Mouse (Mus musculus) liver, embryonic 14.5 days (tissue): ENCODE measurements at regions not wholly inside any gene's neighbourhood (a gene's known extent, or its start where the extent isn't known, plus 50 kb on each side); places are given as distances from the start of the nearest gene placed in this dataset.

Experiments used
- ATAC-seq: fragments of 200-750 bp; cut with Nextera tagmentation; 2 replicates; pipeline ENCODE4 v1.8.0; 2017; ENCODE audit warnings: moderate number of reproducible peaks, mild to moderate bottlenecking, moderate library complexity; ENCODE audit not compliant: insufficient read depth
- DNase-seq, 3 experiments: peaks; one replicate each; pipeline ENCODE4 v3.0.0-alpha.2; 2012 to 2013; ENCODE audit warnings: low read depth in 3 of 3, low spot score in 3 of 3
- H3K27ac ChIP-seq: fragments of 300-500 bp; sonication (generic); 2 replicates; pipeline ENCODE4 v1.5.1; 2014; ENCODE audit warnings: moderate library complexity, mild to moderate bottlenecking, control low read depth, inconsistent platforms
- H3K27me3 ChIP-seq: fragments of 300-500 bp; sonication (generic); 2 replicates; pipeline ENCODE4 v1.6.1; 2014; ENCODE audit warnings: mild to moderate bottlenecking, low read length, moderate library complexity; ENCODE audit not compliant: control insufficient read depth, insufficient read depth
- H3K36me3 ChIP-seq: fragments of 300-500 bp; sonication (generic); replicated peaks from 2 replicates; pipeline ENCODE4 v1.6.1; 2014; ENCODE audit warnings: low read depth; ENCODE audit not compliant: control insufficient read depth, insufficient read depth
- H3K4me1 ChIP-seq, 2 experiments: fragments of 200-500 bp in 1 of 2; fragments of 300-500 bp in 1 of 2; sonication (generic) in 1 of 2; replicated peaks; 2 replicates each; pipeline ENCODE4 v1.6.1; 2012 to 2014; ENCODE audit warnings: antibody characterized with exemption in 1 of 2, inconsistent platforms in 1 of 2, low read length in 1 of 2; ENCODE audit not compliant: control insufficient read depth in 2 of 2, insufficient read depth in 2 of 2
- H3K4me2 ChIP-seq: fragments of 300-500 bp; sonication (generic); 2 replicates; pipeline ENCODE4 v1.6.1; 2014; ENCODE audit warnings: low read depth, mild to moderate bottlenecking, control low read depth, moderate library complexity
- H3K4me3 ChIP-seq, 2 experiments: fragments of 200-500 bp in 1 of 2; fragments of 300-500 bp in 1 of 2; sonication (generic) in 1 of 2; 2 replicates each; pipeline ENCODE4 v1.5.1; 2012 to 2014; ENCODE audit warnings: low read depth in 2 of 2, low read length in 2 of 2, mild to moderate bottlenecking in 2 of 2, control low read depth in 1 of 2, inconsistent platforms in 1 of 2, moderate library complexity in 1 of 2; ENCODE audit not compliant: insufficient read depth in 1 of 2
- H3K9ac ChIP-seq: fragments of 300-500 bp; sonication (generic); replicated peaks from 2 replicates; pipeline ENCODE4 v1.6.1; 2014; ENCODE audit warnings: mild to moderate bottlenecking, control low read depth, moderate library complexity
- H3K9me3 ChIP-seq: fragments of 300-500 bp; sonication (generic); 2 replicates; pipeline ENCODE4 v1.6.1; 2016; ENCODE audit warnings: low read length, mixed read lengths; ENCODE audit not compliant: control insufficient read depth
- CTCF ChIP-seq: IDR thresholded peaks from 2 replicates; pipeline ENCODE4 v1.5.1; 2016; ENCODE audit warnings: antibody characterized with exemption, low read depth, control low read depth
- EP300 ChIP-seq: IDR thresholded peaks from 2 replicates; pipeline ENCODE4 v1.6.1; 2016; ENCODE audit warnings: antibody characterized with exemption, low read depth
- WGBS: fragments of 180-500 bp; shearing (Covaris S2); extraction: QIAGEN DNeasy Blood & Tissue Kit; methylation state at CpG from one replicate; pipeline ENCODE4 v1.1.7; 2014; ENCODE audit not compliant: insufficient replicate concordance; 5-methylcytosine and 5-hydroxymethylcytosine counted together

DNA sequence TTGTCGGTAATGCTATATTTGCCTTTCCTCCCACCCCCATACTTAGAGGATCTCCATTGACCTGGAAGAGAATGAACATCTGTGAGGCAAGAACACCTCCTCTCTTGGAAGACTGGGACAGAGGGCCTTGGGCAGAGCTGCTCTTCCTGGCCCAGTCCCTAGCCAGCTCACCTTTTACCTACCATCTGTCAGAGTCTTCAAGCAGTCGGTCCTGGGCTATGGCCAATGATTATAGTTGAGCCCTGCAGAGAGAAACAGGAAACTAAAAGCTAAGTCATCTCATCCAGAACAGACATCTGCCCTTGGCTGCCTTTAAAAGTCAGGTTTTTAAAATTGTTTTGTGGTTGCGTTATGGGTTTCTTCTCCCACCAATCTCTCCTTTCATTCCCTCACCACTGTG is 184.8 kb downstream of the Cxcl12 start:
- no peak for TF ChIP-seq CTCF
- TF ChIP-seq EP300 = no peak
- no peak overlapping the region for H3K4me2 ChIP-seq
- no peaks in the 10 kb centered on the region for H3K4me1 ChIP-seq
- DNase-seq (no peak), ATAC-seq (no peak)
- H3K9me3 ChIP-seq = no peaks in the 10 kb centered on the region
- H3K27ac ChIP-seq = no peak overlapping the region
- H3K9ac ChIP-seq = no peak overlapping the region
- 69% methylated on average over 3 of the region's 3 CpGs for WGBS
- H3K36me3 ChIP-seq = no peaks in the 10 kb centered on the region
- H3K27me3 ChIP-seq = no peaks in the 10 kb centered on the region
- H3K4me3 ChIP-seq = no peak overlapping the region

DNA sequence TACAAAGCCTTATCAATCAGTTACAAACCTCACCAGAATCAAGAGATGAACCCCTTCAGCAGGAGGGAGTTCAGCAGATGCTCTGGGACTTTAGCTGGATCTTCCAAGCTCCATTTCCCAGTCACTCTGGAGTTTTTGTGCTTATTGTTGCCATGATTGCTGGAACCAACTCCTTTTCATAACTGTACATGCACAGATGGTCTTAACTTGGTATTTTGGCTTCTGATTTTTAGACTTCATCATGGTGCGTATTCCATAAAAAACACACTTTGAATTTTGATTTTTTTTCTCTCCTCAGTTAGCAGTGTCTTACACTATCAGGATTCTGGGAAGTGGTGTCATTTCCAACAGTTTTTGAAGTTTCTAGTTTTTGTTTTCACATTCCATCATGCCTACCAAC is 187.8 kb downstream of the Cxcl12 start:
- 66% methylated on average over 1 of the region's 1 CpGs for WGBS
- Histone ChIP-seq H3K4me2 (no peak overlapping the region), H3K27ac (no peak overlapping the region), H3K4me1 (no peaks in the 10 kb centered on the region), H3K9ac (no peak overlapping the region), H3K36me3 (no peaks in the 10 kb centered on the region), H3K4me3 (no peak overlapping the region), H3K9me3 (no peaks in the 10 kb centered on the region), H3K27me3 (no peaks in the 10 kb centered on the region)
- no peak for ATAC-seq
- no peak for DNase-seq
- TF ChIP-seq CTCF (no peak), EP300 (no peak)

DNA sequence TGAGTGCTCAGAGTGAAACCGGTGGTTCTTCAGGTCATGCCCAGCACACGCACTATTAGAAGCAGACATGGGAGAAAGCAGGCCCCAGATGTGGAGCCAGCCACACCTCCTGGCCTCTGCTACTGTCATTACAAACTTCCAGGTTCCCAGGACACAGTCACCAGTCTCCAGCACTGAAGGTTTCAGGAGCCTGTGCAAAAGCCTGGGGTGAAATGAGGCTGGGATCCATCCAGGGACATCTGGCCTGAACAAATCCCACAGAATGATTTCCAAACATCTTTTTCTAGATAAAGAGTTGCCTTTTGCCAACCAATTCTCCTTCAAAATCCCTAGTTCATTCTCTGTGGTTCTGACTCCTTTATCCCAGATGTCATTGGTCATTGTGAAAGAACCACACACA is 191.1 kb downstream of the Cxcl12 start:
- Histone ChIP-seq H3K4me3 (no peak overlapping the region), H3K4me2 (no peak overlapping the region), H3K9ac (no peak overlapping the region), H3K27ac (no peak overlapping the region), H3K4me1 (no peaks in the 10 kb centered on the region), H3K36me3 (no peaks in the 10 kb centered on the region), H3K9me3 (no peaks in the 10 kb centered on the region), H3K27me3 (no peaks in the 10 kb centered on the region)
- TF ChIP-seq CTCF = no peak
- no peak for TF ChIP-seq EP300
- DNase-seq = no peak
- ATAC-seq = no peak
- 65% methylated on average over 2 of the region's 2 CpGs for WGBS

DNA sequence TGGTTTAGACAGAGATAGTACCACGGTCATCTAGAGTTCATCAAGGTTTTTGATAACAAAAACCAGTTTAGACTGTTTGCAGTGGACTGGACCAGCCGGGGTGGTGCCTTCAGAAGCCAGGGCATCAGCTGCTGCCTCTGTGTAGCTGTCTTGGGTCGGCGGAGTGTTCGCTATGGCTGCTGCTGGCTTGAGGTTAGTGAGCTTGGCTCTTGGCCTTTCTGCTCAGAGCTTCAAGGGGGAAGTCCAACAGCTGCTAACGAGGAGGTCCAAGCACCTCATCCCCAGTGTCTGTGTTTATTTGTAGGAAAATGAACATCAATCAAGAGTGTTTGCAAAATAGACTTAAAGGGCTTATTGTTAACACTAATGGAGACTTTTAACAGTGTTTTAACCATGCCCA is 198.2 kb downstream of the Cxcl12 start:
- Histone ChIP-seq H3K36me3 (no peaks in the 10 kb centered on the region), H3K4me1 (no peaks in the 10 kb centered on the region), H3K9ac (no peak overlapping the region), H3K27me3 (no peaks in the 10 kb centered on the region), H3K4me3 (no peak overlapping the region), H3K9me3 (no peaks in the 10 kb centered on the region), H3K4me2 (no peak overlapping the region), H3K27ac (no peak overlapping the region)
- ATAC-seq (no peak), DNase-seq (no peak)
- TF ChIP-seq EP300 (no peak), CTCF (no peak)
- WGBS = 53% methylated on average over 6 of the region's 6 CpGs

DNA sequence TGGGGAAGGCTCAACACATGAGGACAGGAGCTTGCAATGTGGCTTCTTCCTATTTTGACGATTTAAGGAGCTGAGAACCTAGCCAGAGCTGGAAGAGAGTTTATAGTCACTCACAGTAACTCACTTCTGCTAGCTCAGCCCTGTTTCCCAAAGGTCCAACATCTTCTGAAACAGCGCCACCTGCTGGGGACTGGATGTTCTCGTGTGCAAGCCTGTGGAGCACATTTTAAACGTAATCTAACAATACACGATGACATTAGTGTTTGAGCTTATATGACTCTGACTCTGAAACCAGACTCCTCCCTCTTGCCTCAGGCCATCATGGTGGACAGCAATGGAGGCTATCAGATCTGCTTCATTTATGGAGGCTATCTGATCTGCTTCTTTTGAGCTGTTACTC is 207.7 kb downstream of the Cxcl12 start:
- no peak for ATAC-seq
- Histone ChIP-seq H3K36me3 (no peaks in the 10 kb centered on the region), H3K27ac (no peak overlapping the region), H3K4me3 (no peak overlapping the region), H3K4me2 (no peak overlapping the region), H3K9ac (no peak overlapping the region), H3K27me3 (no peaks in the 10 kb centered on the region), H3K9me3 (peaks cover 3% of the 10 kb centered on the region), H3K4me1 (no peaks in the 10 kb centered on the region)
- WGBS = 62% methylated on average over 5 of the region's 5 CpGs
- DNase-seq = no peak
- no peak for TF ChIP-seq EP300
- peak; percentile 51 for TF ChIP-seq CTCF

DNA sequence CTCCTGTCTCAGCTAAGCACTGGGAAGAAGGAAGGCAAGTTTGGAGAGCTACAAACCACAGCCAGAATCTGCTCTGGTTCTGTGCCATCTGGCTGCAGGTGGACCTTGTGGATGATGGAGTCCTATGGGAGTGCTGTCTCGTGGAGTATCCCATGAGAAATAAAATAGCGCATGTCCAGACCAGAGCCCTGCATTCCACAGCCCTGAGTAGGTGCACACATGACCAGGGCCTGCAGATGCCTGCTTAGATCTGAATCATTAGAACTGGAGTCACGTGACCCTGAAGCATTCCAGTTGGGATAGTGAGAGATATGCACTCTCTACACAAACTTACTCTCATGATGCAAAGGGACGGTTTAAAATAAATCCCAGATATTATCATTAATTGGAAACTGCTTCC is 211.6 kb downstream of the Cxcl12 start:
- TF ChIP-seq EP300 = no peak
- no peak for TF ChIP-seq CTCF
- Histone ChIP-seq H3K36me3 (no peaks in the 10 kb centered on the region), H3K9ac (no peak overlapping the region), H3K27me3 (no peaks in the 10 kb centered on the region), H3K9me3 (peaks cover 3% of the 10 kb centered on the region), H3K4me3 (no peak overlapping the region), H3K4me2 (no peak overlapping the region), H3K4me1 (no peaks in the 10 kb centered on the region), H3K27ac (no peak overlapping the region)
- 58% methylated on average over 4 of the region's 4 CpGs for WGBS
- DNase-seq (no peak), ATAC-seq (no peak)
